Comparison of ENCODE assay signal across 15 mouse cellular contexts in the genomic region with DNA sequence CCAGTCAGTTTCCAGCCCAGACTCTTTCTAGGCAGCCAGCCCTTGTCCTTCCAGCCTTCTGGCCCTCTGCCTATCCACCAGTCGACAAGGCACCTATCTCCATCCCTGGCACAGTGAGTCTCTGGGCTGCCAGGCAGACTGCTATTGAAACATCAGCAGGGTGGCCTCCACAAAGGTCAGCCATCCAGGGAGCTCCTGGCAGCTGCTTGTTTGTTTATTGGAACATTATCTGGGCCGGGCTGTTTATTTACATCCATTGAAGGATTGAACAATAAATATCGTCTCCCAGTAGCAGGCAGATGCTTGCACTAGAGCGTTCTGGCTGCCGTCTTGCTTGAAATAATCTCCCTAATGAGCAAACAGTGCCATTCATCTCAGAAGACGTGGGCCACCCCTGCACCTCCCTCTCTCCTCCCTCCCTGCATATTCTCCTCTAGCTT.
A peak's percentile ranks its signal among the peaks of the same experiment; 100 is the strongest.
DNase-seq lines count a peak whose midpoint lies in the region; ATAC-seq and TF ChIP-seq lines count a peak whose summit lies in the region.
"Had no signal": no experiment of that assay in that cellular context is flagged by ENCODE, and none has a peak within 500 bp of the region (broad histone marks: within the 10 kb centered on the region; RNA-seq: fewer than 3 reads in every experiment).

No protein-coding gene starts in this region.

- no peak overlapping the region for H3K27ac ChIP-seq in cerebellum, adult 2 months (ENCODE audit: insufficient read depth, low read length)
- no peak overlapping the region for H3K27ac ChIP-seq in lung, embryonic 14.5 days (ENCODE audit: low read depth)
- no peak overlapping the region for H3K27ac ChIP-seq in heart, postnatal 0 days (ENCODE audit: low read depth)
- H3K27ac ChIP-seq in kidney, embryonic 14.5 days (ENCODE audit: low read depth, low read length) = no peak overlapping the region
- H3K27ac ChIP-seq: heart, embryonic 15.5 days; liver, embryonic 14.5 days; neural tube, embryonic 12.5 days had no signal

- ATAC-seq in cerebellum, adult (ENCODE audit: insufficient number of reproducible peaks, low FRiP score, low TSS enrichment) = no peak
- ATAC-seq in lung, embryonic 14.5 days (ENCODE audit: insufficient read depth) = no peak
- peak; percentile 58 for ATAC-seq in heart, postnatal 0 days (ENCODE audit: insufficient read depth, low read depth)
- ATAC-seq in kidney, embryonic 14.5 days (ENCODE audit: low FRiP score, low TSS enrichment) = no peak

- no peak for TF ChIP-seq POLR2A in cerebellum, adult 2 months (IDR thresholded peaks at IDR 0.05; ENCODE audit: borderline replicate concordance, insufficient read depth, low read length)
- TF ChIP-seq POLR2A in brain, embryonic 14.5 days (IDR thresholded peaks at IDR 0.05; ENCODE audit: borderline replicate concordance, extremely low read depth, insufficient read depth, insufficient read length, poor library complexity, severe bottlenecking) = no peak

- H3K9me3 ChIP-seq in lung, embryonic 14.5 days (ENCODE audit: low read depth, low read length) = no peaks in the 10 kb centered on the region
- H3K9me3 ChIP-seq in heart, postnatal 0 days (replicated peaks; ENCODE audit: control insufficient read depth, low read length) = no peaks in the 10 kb centered on the region
- H3K9me3 ChIP-seq in kidney, embryonic 14.5 days (ENCODE audit: control insufficient read depth, low read length) = no peaks in the 10 kb centered on the region
- H3K9me3 ChIP-seq: G1E; heart, embryonic 15.5 days; megakaryocyte, embryonic 14.5 days; neural tube, embryonic 12.5 days had no signal

- no peak for TF ChIP-seq CTCF in cerebellum, adult 2 months (IDR thresholded peaks at IDR 0.05; ENCODE audit: borderline replicate concordance, insufficient read depth, low read depth, low read length)
- no peak for TF ChIP-seq CTCF in lung, embryonic 14.5 days (IDR thresholded peaks at IDR 0.05; ENCODE audit: low read depth)
- TF ChIP-seq CTCF in brain, embryonic 14.5 days (IDR thresholded peaks at IDR 0.05; ENCODE audit: borderline replicate concordance, extremely low read depth, insufficient read depth, insufficient read length) = no peak
- no peak for TF ChIP-seq CTCF in heart, postnatal 0 days (IDR thresholded peaks at IDR 0.05; ENCODE audit: low read depth)

- no peak overlapping the region for H3K9ac ChIP-seq in lung, embryonic 14.5 days
- no peak overlapping the region for H3K9ac ChIP-seq in heart, postnatal 0 days (replicated peaks; ENCODE audit: low read depth, low read length)
- no peak overlapping the region for H3K9ac ChIP-seq in kidney, embryonic 14.5 days (ENCODE audit: low read depth, low read length)
- H3K9ac ChIP-seq: heart, embryonic 15.5 days; liver, embryonic 14.5 days; neural tube, embryonic 12.5 days had no signal

- no peaks in the 10 kb centered on the region for H3K36me3 ChIP-seq in lung, embryonic 14.5 days (ENCODE audit: insufficient read depth)
- no peaks in the 10 kb centered on the region for H3K36me3 ChIP-seq in heart, postnatal 0 days (replicated peaks; ENCODE audit: control insufficient read depth, insufficient read depth, low read length)
- no peaks in the 10 kb centered on the region for H3K36me3 ChIP-seq in kidney, embryonic 14.5 days (ENCODE audit: control insufficient read depth, insufficient read depth, low read length)
- H3K36me3 ChIP-seq: G1E; heart, embryonic 15.5 days; neural tube, embryonic 12.5 days had no signal

- no peaks in the 10 kb centered on the region; the same call in 1 of the 2 replicates for H3K27me3 ChIP-seq in cerebellum, adult 2 months (ENCODE audit: control insufficient read depth, insufficient read depth, low read length)
- no peaks in the 10 kb centered on the region for H3K27me3 ChIP-seq in lung, embryonic 14.5 days (ENCODE audit: insufficient read depth, low read length)
- H3K27me3 ChIP-seq in heart, postnatal 0 days (ENCODE audit: control insufficient read depth, insufficient read depth, low read length) = no peaks in the 10 kb centered on the region
- H3K27me3 ChIP-seq in kidney, embryonic 14.5 days (ENCODE audit: control insufficient read depth, insufficient read depth, low read length) = no peaks in the 10 kb centered on the region
- H3K27me3 ChIP-seq: heart, embryonic 15.5 days; megakaryocyte, embryonic 14.5 days; neural tube, embryonic 12.5 days had no signal

- no peak overlapping the region for H3K4me3 ChIP-seq in cerebellum, adult 2 months (replicated peaks; ENCODE audit: insufficient read depth, low read depth, low read length)
- H3K4me3 ChIP-seq in lung, embryonic 14.5 days (ENCODE audit: low read depth, low read length) = no peak overlapping the region
- H3K4me3 ChIP-seq in heart, postnatal 0 days (ENCODE audit: low read depth, low read length) = no peak overlapping the region
- no peak overlapping the region for H3K4me3 ChIP-seq in kidney, embryonic 14.5 days (ENCODE audit: low read length)
- H3K4me3 ChIP-seq: heart, embryonic 15.5 days; megakaryocyte, embryonic 14.5 days; neural tube, embryonic 12.5 days had no signal

- peaks cover 13% of the 10 kb centered on the region; the same call in 1 of the 2 replicates for H3K4me1 ChIP-seq in cerebellum, adult 2 months (ENCODE audit: control insufficient read depth, insufficient read depth, low read length)
- H3K4me1 ChIP-seq in lung, embryonic 14.5 days (ENCODE audit: insufficient read depth) = no peaks in the 10 kb centered on the region
- H3K4me1 ChIP-seq in heart, postnatal 0 days (ENCODE audit: control insufficient read depth, insufficient read depth) = no peaks in the 10 kb centered on the region
- no peaks in the 10 kb centered on the region for H3K4me1 ChIP-seq in kidney, embryonic 14.5 days (ENCODE audit: control insufficient read depth, insufficient read depth, low read length)
- H3K4me1 ChIP-seq: neural tube, embryonic 12.5 days had no signal

- peak; percentile 43 to 54 for DNase-seq in cerebellum, adult 2 months
- peak; percentile 5 for DNase-seq in lung, embryonic 14.5 days
- no peak for DNase-seq in lung, postnatal 25 days (ENCODE audit: low spot score)
- DNase-seq in brain, embryonic 14.5 days (ENCODE audit: low read depth) = peak; percentile 77
- peak; percentile 28 for DNase-seq in heart, postnatal 0 days (ENCODE audit: low spot score)
- DNase-seq in Muller cell, postnatal 12 days (ENCODE audit: inconsistent ontology term) = no peak
- DNase-seq: kidney, postnatal 36 days; thymus, adult 2 months had no signal

- no peak for TF ChIP-seq EP300 in heart, postnatal 0 days (IDR thresholded peaks at IDR 0.05; ENCODE audit: low read depth)

- H3K4me2 ChIP-seq in lung, embryonic 14.5 days = no peak overlapping the region
- no peak overlapping the region for H3K4me2 ChIP-seq in heart, postnatal 0 days (ENCODE audit: low read depth, low read length)
- no peak overlapping the region for H3K4me2 ChIP-seq in kidney, embryonic 14.5 days (replicated peaks; ENCODE audit: low read depth, low read length)
- H3K4me2 ChIP-seq: heart, embryonic 15.5 days; neural tube, embryonic 12.5 days had no signal

- WGBS in cerebellum, adult 2 months = 22% methylated on average over 6 of the region's 6 CpGs
- 7% methylated on average over 6 of the region's 6 CpGs for WGBS in lung, embryonic 14.5 days
- 50% methylated on average over 6 of the region's 6 CpGs for WGBS in heart, postnatal 0 days
- WGBS in kidney, embryonic 14.5 days = 21% methylated on average over 6 of the region's 6 CpGs

Comparison
In these comparisons a context has a peak if more than half of its experiments do, and no peak if none do; other contexts are left out.
1. DNase-seq: peak in cerebellum, adult 2 months (2 of 2), lung, embryonic 14.5 days (single experiment), brain, embryonic 14.5 days (single experiment) and heart, postnatal 0 days (single experiment); none in lung, postnatal 25 days (single experiment) and Muller cell, postnatal 12 days (single experiment).